Mouse (Mus musculus) olfactory bulb, adult 2 months (tissue): ENCODE results near the gene Pced1a.

Experiments used
- CTCF ChIP-seq: fragments of 200-500 bp; IDR thresholded peaks from 2 replicates; pipeline ENCODE4 v1.5.1; 2012; ENCODE audit warnings: low read depth, mild to moderate bottlenecking, low read length, moderate library complexity; ENCODE audit not compliant: insufficient read depth
- POLR2A ChIP-seq: fragments of 200-500 bp; IDR thresholded peaks from 2 replicates; pipeline ENCODE4 v1.6.1; 2012; ENCODE audit warnings: mild to moderate bottlenecking, low read depth, low read length, moderate library complexity; ENCODE audit not compliant: insufficient read depth

GRCm38 (mm10) chr2:130452266-130452665 is 27.8 kb upstream of the Pced1a start:
- TF ChIP-seq POLR2A (no peak), CTCF (no peak)
